Mouse (Mus musculus): ENCODE results near the gene Efhd2. TPM values are rescaled to one million over a fixed set of nuclear protein-coding genes. Genes with fewer than 3 reads are reported as not detected.
A peak's percentile ranks its signal among the peaks of the same experiment; 100 is the strongest.

Efhd2 gene
- polyA plus RNA-seq, 1 experiment = 41.0 TPM

DNA sequence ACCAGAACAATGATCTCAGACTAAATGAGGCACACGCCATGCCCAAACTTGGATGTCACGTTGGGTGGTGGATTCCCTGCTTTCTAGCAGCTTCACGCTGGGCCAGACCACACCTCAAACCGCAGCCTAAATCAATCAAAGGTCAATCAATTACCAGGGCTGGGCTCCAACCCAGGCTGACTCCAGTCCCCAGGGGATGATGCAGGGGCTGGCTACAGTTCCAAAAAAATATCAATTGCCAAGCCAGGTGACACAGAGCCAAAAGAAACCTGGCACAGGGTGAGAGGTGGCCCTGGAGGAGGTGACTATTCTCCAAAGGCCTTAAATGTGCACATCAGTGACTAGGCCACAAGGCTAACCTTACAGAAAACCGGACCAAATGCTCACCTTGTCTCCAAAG is 9.1 kb downstream of the Efhd2 start:
- TF ChIP-seq CTCF (conservative IDR thresholded peaks at IDR 0.05; ENCODE audit: insufficient read depth, insufficient read length, low read depth, low read length) (no peak), POLR2A (IDR thresholded peaks at IDR 0.05; ENCODE audit: low read depth, low read length) (no peak)
- Histone ChIP-seq H3K27ac (ENCODE audit: insufficient read depth, low read depth, low read length) (no peak overlapping the region), H3K36me3 (ENCODE audit: control insufficient read depth, insufficient read depth, low read length) (no peaks in the 10 kb centered on the region), H3K4me1 (ENCODE audit: control insufficient read depth, insufficient read depth, low read length) (peaks cover 10% of the 10 kb centered on the region; the same call in 1 of the 2 replicates), H3K4me3 (ENCODE audit: insufficient read depth, low read depth, low read length) (no peak overlapping the region), H3K27me3 (replicated peaks; ENCODE audit: control insufficient read depth, insufficient read depth, low read length) (no peaks in the 10 kb centered on the region)
- DNase-seq = peak; percentile 71
- 91% methylated on average over 5 of the region's 5 CpGs for WGBS

DNA sequence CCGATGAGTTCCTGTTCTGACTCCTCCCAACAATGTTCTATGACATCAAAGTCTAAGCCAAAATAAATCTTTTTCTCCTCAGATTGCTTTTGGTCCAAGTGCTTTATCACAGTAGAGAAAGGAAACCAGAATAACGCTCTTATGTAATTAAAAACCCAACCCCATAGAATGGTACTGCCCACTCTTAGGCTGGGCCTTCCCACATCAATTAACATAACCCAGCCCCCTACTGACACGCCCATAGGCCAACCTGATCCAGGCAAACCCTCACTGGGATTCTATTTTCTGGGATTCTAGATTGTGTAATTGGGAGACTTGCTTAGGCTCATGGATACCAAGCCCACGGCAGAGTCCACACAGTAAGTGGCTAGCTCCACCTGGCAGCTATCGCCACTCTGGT is 9.7 kb downstream of the Efhd2 start:
- TF ChIP-seq POLR2A (IDR thresholded peaks at IDR 0.05; ENCODE audit: low read depth, low read length) (no peak), CTCF (conservative IDR thresholded peaks at IDR 0.05; ENCODE audit: insufficient read depth, insufficient read length, low read depth, low read length) (no peak)
- Histone ChIP-seq H3K27me3 (replicated peaks; ENCODE audit: control insufficient read depth, insufficient read depth, low read length) (no peaks in the 10 kb centered on the region), H3K27ac (ENCODE audit: insufficient read depth, low read depth, low read length) (no peak overlapping the region), H3K4me1 (ENCODE audit: control insufficient read depth, insufficient read depth, low read length) (peaks cover 10% of the 10 kb centered on the region; the same call in 1 of the 2 replicates), H3K4me3 (ENCODE audit: insufficient read depth, low read depth, low read length) (no peak overlapping the region), H3K36me3 (ENCODE audit: control insufficient read depth, insufficient read depth, low read length) (no peaks in the 10 kb centered on the region)
- DNase-seq = no peak
- 92% methylated on average over 5 of the region's 5 CpGs for WGBS

DNA sequence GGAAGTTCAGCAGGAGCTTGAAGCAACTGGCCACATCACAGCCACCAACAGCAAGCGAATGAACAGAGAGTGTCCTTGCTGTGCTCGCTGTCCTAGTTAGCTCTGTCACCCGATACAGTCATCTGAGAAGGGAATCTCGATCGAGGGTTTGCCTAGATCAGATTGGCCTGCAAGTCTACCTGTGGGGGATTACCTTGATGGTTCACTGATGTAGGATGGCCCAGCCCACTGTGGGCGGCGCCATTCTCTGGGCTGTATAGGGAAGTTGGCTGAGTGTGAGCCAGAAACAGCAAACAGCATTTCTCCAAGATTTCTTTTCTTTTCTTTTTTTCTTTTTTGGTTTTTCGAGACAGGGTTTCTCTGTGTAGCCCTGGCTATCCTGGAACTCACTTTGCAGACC is 10.2 kb downstream of the Efhd2 start:
- 89% methylated on average over 8 of the region's 8 CpGs for WGBS
- no peak for DNase-seq

DNA sequence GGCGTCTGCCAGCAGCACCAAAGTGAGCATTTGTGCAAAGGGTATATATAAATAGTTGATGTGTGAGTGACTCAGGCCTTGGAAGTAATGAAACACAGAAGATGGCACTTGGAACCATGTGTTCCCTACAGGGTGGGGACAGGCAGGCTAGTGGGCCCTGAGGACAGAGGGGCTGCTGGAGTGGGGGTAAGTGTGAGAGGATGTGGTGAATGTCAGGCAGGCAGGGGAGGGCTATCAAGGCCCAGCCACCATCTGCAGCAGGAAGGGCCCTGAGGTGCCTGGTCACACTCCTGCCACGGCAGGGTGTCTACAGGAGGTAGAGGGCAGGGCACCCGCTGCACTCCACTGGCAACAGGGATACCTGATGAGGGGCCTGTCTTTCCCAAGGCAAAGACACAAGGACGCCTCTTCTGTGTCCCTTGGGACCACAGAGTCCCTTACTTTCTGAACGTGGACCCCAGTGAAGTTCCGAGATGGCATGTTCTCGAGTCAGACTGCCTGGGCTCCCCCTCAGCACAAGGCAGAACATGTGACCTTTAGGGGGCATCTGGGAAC is 10.9 kb downstream of the Efhd2 start:
- no peak for TF ChIP-seq CTCF (conservative IDR thresholded peaks at IDR 0.05; ENCODE audit: insufficient read depth, insufficient read length, low read depth, low read length)
- TF ChIP-seq POLR2A (IDR thresholded peaks at IDR 0.05; ENCODE audit: low read depth, low read length) = no peak
- H3K27me3 ChIP-seq (replicated peaks; ENCODE audit: control insufficient read depth, insufficient read depth, low read length) = no peaks in the 10 kb centered on the region
- H3K27ac ChIP-seq (ENCODE audit: insufficient read depth, low read depth, low read length) = no peak overlapping the region
- WGBS = 87% methylated on average over 7 of the region's 7 CpGs
- H3K4me3 ChIP-seq (ENCODE audit: insufficient read depth, low read depth, low read length) = no peak overlapping the region
- H3K4me1 ChIP-seq (ENCODE audit: control insufficient read depth, insufficient read depth, low read length) = peaks cover 10% of the 10 kb centered on the region; the same call in 1 of the 2 replicates
- DNase-seq = no peak
- no peaks in the 10 kb centered on the region for H3K36me3 ChIP-seq (ENCODE audit: control insufficient read depth, insufficient read depth, low read length)

More for the DNA sequence above, 10.2 kb downstream of the Efhd2 start:
- Histone ChIP-seq H3K27me3 (replicated peaks; ENCODE audit: control insufficient read depth, insufficient read depth, low read length) (no peaks in the 10 kb centered on the region), H3K4me3 (ENCODE audit: insufficient read depth, low read depth, low read length) (no peak overlapping the region), H3K36me3 (ENCODE audit: control insufficient read depth, insufficient read depth, low read length) (no peaks in the 10 kb centered on the region), H3K4me1 (ENCODE audit: control insufficient read depth, insufficient read depth, low read length) (peaks cover 10% of the 10 kb centered on the region; the same call in 1 of the 2 replicates), H3K27ac (ENCODE audit: insufficient read depth, low read depth, low read length) (no peak overlapping the region)
- no peak for TF ChIP-seq POLR2A (IDR thresholded peaks at IDR 0.05; ENCODE audit: low read depth, low read length)
- TF ChIP-seq CTCF (conservative IDR thresholded peaks at IDR 0.05; ENCODE audit: insufficient read depth, insufficient read length, low read depth, low read length) = no peak

DNA sequence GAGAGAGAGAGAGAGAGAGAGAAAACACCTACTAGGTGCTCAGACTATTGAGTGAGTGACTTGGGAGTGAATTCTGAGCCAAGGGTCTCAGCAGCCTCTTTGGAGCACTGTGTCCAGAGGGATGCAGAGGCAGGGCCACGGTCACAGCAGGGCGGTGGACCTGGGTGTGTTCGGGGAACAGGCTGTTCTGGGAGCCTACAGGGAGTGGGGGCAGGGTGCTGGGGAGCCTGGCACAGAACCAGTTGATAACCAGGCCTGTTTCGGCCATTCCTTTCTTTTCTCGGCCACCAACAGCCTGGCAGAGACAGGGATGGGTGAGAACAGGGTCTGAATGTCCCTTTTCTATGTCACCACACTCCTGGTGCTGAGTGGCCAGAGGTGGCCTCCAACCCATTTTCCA is 11.9 kb downstream of the Efhd2 start:
- Histone ChIP-seq H3K36me3 (ENCODE audit: control insufficient read depth, insufficient read depth, low read length) (no peaks in the 10 kb centered on the region), H3K27ac (ENCODE audit: insufficient read depth, low read depth, low read length) (no peak overlapping the region), H3K4me1 (ENCODE audit: control insufficient read depth, insufficient read depth, low read length) (peaks cover 10% of the 10 kb centered on the region; the same call in 1 of the 2 replicates), H3K4me3 (ENCODE audit: insufficient read depth, low read depth, low read length) (no peak overlapping the region), H3K27me3 (replicated peaks; ENCODE audit: control insufficient read depth, insufficient read depth, low read length) (no peaks in the 10 kb centered on the region)
- WGBS = 80% methylated on average over 5 of the region's 5 CpGs
- TF ChIP-seq CTCF (conservative IDR thresholded peaks at IDR 0.05; ENCODE audit: insufficient read depth, insufficient read length, low read depth, low read length) (no peak), POLR2A (IDR thresholded peaks at IDR 0.05; ENCODE audit: low read depth, low read length) (no peak)
- DNase-seq = no peak

DNA sequence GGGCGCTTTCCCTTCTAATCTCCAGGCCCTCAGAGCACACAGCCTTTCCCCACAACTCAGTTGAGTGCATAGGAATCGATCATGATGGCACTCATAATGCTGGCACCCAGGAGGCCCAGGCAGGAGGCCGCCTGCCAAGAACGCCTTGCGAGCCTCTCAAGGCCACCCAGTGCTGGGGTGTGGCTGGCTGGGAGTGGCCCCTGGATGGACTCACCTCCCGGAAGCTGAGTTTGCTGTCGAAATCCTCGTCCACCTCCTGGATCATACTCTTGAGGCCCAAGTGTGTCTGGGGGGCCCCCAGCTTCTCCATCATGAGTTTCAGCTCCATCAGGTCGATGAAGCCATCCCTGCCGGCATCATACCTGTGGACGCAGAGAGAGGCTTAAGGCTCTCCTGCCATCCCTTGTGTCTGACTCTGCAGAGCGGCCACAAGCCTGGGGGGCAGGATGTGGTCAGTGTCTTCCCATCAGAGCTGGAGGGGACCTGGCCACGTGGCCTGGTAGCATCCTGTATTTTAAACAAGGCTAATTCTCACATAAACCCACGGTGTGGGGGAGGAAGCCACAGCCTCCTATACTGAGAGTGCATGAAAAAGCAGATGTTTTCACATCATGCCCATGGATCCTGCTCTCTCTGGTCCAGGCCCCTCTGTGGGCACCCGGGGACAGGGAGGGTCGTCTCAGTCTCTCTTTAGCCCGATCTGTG is 13.0 kb downstream of the Efhd2 start:
- DNase-seq = peak; percentile 9
- TF ChIP-seq POLR2A (IDR thresholded peaks at IDR 0.05; ENCODE audit: low read depth, low read length) (no peak), CTCF (conservative IDR thresholded peaks at IDR 0.05; ENCODE audit: insufficient read depth, insufficient read length, low read depth, low read length) (no peak)
- no peak overlapping the region for H3K27ac ChIP-seq (ENCODE audit: insufficient read depth, low read depth, low read length)
- no peak overlapping the region for H3K4me3 ChIP-seq (ENCODE audit: insufficient read depth, low read depth, low read length)
- H3K4me1 ChIP-seq (ENCODE audit: control insufficient read depth, insufficient read depth, low read length) = peaks cover 2% of the 10 kb centered on the region; the same call in 1 of the 2 replicates
- WGBS = 88% methylated on average over 17 of the region's 17 CpGs
- H3K27me3 ChIP-seq (replicated peaks; ENCODE audit: control insufficient read depth, insufficient read depth, low read length) = no peaks in the 10 kb centered on the region
- H3K36me3 ChIP-seq (ENCODE audit: control insufficient read depth, insufficient read depth, low read length) = no peaks in the 10 kb centered on the region

DNA sequence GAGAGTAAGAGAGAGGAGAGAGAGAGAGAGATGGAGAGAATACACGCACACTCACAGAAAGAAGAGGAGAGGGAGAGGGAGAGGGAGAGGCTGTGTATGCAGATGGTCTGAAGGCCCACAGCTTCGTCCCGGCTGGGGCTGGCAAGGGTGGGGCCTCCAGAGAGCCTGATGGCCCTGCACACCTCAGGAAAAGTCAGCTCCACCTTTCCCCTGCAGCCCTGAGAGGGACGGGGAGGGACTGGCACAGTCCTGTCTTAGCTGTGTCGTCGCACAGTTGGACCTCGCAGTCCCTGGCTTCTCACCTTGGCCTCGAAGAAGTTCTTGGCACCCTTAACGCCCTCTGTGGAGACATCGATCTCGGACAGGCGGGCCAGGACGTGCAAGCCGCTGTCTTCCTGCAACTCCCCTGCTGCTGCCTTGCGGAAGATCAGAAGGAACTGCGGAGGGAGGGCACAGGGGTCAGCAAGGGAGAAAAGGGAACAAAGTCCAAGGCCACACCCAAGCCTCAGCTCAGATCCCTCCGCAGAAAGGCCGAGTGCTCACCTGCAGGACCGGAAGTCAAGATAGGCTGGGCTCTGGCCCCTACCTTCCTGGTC is 14.4 kb downstream of the Efhd2 start:
- H3K27ac ChIP-seq (ENCODE audit: insufficient read depth, low read depth, low read length) = no peak overlapping the region
- TF ChIP-seq POLR2A (IDR thresholded peaks at IDR 0.05; ENCODE audit: low read depth, low read length) = no peak
- TF ChIP-seq CTCF (conservative IDR thresholded peaks at IDR 0.05; ENCODE audit: insufficient read depth, insufficient read length, low read depth, low read length) = no peak
- H3K27me3 ChIP-seq (replicated peaks; ENCODE audit: control insufficient read depth, insufficient read depth, low read length) = no peaks in the 10 kb centered on the region
- no peaks in the 10 kb centered on the region for H3K36me3 ChIP-seq (ENCODE audit: control insufficient read depth, insufficient read depth, low read length)
- 76% methylated on average over 19 of the region's 19 CpGs for WGBS
- H3K4me3 ChIP-seq (ENCODE audit: insufficient read depth, low read depth, low read length) = no peak overlapping the region
- H3K4me1 ChIP-seq (ENCODE audit: control insufficient read depth, insufficient read depth, low read length) = no peaks in the 10 kb centered on the region; the same call in 1 of the 2 replicates
- DNase-seq = peak; percentile 19

All from kidney, adult 2 months (tissue).